Mouse (Mus musculus) C2C12 (cell line): ENCODE results near the gene Hist1h2ab.
"Not testable (repeated sequence)": the region's sequence is repeated elsewhere in the genome, so short reads cannot be mapped to it uniquely, and the experiment has no call there.

Experiments used
- CTCF ChIP-seq: IDR thresholded peaks from one replicate; pipeline ENCODE4 v1.5.1; 2011; ENCODE audit not compliant: control insufficient read depth, insufficient read depth, insufficient read length
- MYOG ChIP-seq: IDR thresholded peaks from one replicate; pipeline ENCODE4 v1.6.1; 2011; ENCODE audit not compliant: control insufficient read depth, insufficient read length; ENCODE audit errors: extremely low read depth

DNA sequence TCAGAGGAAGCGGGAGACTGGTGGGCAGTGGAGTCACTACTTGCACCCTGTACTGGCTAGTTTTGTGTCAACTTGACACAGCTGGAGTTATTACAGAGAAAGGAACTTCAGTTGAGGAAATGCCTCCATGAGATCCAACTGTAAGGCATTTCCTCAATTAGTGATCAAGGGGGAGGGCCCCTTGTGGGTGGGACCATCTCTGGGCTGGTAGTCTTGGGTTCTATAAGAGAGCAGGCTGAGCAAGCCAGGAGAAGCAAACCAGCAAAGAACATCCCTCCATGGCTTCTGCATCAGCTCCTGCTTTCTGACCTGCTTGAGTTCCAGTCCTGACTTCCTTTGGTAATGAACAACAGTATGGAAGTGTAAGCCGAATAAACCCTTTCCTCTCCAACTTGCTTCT is 48.1 kb upstream of the Hist1h2ab start:
- not testable (repeated sequence) for TF ChIP-seq CTCF, MYOG
